Mouse (Mus musculus) spleen, embryonic (tissue): ENCODE measurements at regions not wholly inside any gene's neighbourhood (a gene's known extent, or its start where the extent isn't known, plus 50 kb on each side); places are given as distances from the start of the nearest gene placed in this dataset.
"Not testable (repeated sequence)": the region's sequence is repeated elsewhere in the genome, so short reads cannot be mapped to it uniquely, and the experiment has no call there.

Experiments used
- CTCF ChIA-PET: fragments of 350-600 bp; sonication (Branson Sonifier 250); formaldehyde crosslinking; loops from one replicate; lab custom pipeline; 2022; lab: Charles Lee

- CTCF ChIA-PET, result interaction anchor here (0.6 kb wide), 1 partner anchor 427 kb away, joined by 3 read pairs; no protein-coding TSS in a partner anchor
These were observed 1111.4 kb downstream of the H2al1n start for GRCm38 (mm10) chrX:15322207-15322839.

- CTCF ChIA-PET, result no interaction called here
These were observed 1112.0 kb downstream of the H2al1n start for GRCm38 (mm10) chrX:15322958-15323357.

GRCm38 (mm10) chrX:15365135-15365534 is 1154.2 kb downstream of the H2al1n start:
- CTCF ChIA-PET, result not testable (repeated sequence)
